Mouse (Mus musculus): ENCODE results near the gene Gm266.

DNA sequence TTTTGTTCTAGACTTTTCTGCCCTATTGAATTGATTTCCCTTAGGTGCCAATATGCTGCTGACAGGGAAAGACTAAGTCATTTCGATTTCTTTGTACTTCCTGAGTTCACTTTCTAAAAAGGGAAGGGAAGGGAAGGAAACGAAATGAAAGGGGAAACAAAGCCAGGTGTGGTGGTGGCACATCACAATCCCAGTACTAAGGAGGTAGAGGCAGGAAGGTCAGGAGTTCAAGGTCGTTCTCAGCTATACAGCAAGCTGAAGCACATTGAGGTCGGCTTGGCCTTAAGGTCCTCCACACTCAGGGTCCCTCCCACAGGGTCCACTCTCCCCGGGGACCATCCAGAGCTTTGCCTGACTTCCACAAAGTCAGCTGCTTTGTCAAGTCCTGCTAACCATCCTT is 17.9 kb upstream of the Gm266 start:
- TF ChIP-seq EP300 (IDR thresholded peaks at IDR 0.05) (no peak), CTCF (IDR thresholded peaks at IDR 0.05) (no peak)
